In the genomic region with DNA sequence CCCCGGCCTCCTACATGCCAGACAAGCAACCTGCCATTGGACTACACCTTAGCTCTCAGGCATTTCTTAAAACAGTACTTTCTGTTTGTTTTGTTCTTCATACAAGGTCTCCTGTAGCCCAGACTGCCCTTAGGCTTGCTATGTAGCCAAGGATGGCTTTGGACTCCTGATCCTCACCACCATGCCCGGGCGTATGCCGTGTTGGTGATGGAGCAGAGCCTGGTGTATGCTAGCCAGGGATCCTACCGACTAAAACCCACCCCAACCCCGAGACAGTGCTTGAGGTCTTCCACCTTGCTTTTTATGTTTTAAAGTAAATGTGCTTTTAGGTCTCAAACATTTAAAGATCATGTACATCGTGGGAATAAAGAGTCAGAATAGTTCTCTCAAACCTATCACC, we compare ENCODE assay signal across 8 mouse cellular contexts.
DNase-seq lines count a peak whose midpoint lies in the region; ATAC-seq and TF ChIP-seq lines count a peak whose summit lies in the region.

No protein-coding gene starts in this region.

- H3K27ac ChIP-seq in forebrain, embryonic 15.5 days (replicated peaks), result no peak overlapping the region
- H3K27ac ChIP-seq in forebrain, embryonic 16.5 days (ENCODE audit: low read length), result no peak overlapping the region
- H3K27ac ChIP-seq in hindbrain, embryonic 14.5 days, result no peak overlapping the region
- no peak overlapping the region for H3K27ac ChIP-seq in hindbrain, embryonic 13.5 days
- H3K27ac ChIP-seq in lung, postnatal 0 days (ENCODE audit: low read length), result no peak overlapping the region
- H3K27ac ChIP-seq in limb, embryonic 15.5 days, result 0 out of 2 replicates have a peak overlapping the region, but pooled peaks have one; percentile 43

- no peaks in the 10 kb centered on the region for H3K27me3 ChIP-seq in forebrain, embryonic 15.5 days
- no peaks in the 10 kb centered on the region for H3K27me3 ChIP-seq in forebrain, embryonic 16.5 days (replicated peaks; ENCODE audit: control insufficient read depth, insufficient read depth, low read length)
- H3K27me3 ChIP-seq in hindbrain, embryonic 14.5 days (ENCODE audit: control insufficient read depth, insufficient read depth, low read length), result no peaks in the 10 kb centered on the region
- H3K27me3 ChIP-seq in hindbrain, embryonic 13.5 days, result no peaks in the 10 kb centered on the region
- H3K27me3 ChIP-seq in lung, postnatal 0 days (replicated peaks; ENCODE audit: insufficient read depth, low read length), result no peaks in the 10 kb centered on the region
- H3K27me3 ChIP-seq in limb, embryonic 15.5 days, result no peaks in the 10 kb centered on the region

- ATAC-seq in forebrain, embryonic 15.5 days (replicated peaks), result peak; percentile 16
- ATAC-seq in forebrain, embryonic 16.5 days, result no peak
- 0 out of 2 replicates have a peak, but pooled peaks have one; percentile 19 for ATAC-seq in hindbrain, embryonic 14.5 days (ENCODE audit: low FRiP score)
- no peak for ATAC-seq in hindbrain, embryonic 13.5 days (ENCODE audit: low FRiP score)
- ATAC-seq in lung, postnatal 0 days, result peak; percentile 4; the same call in 1 of the 2 replicates
- ATAC-seq in limb, embryonic 15.5 days (ENCODE audit: insufficient number of reproducible peaks, low FRiP score, low TSS enrichment, low read depth), result no peak

- TF ChIP-seq POLR2A in lung, adult 2 months (IDR thresholded peaks at IDR 0.05; ENCODE audit: borderline replicate concordance, extremely low read depth, low read depth, low read length), result no peak

- H3K4me3 ChIP-seq in forebrain, embryonic 15.5 days, result no peak overlapping the region
- no peak overlapping the region for H3K4me3 ChIP-seq in forebrain, embryonic 16.5 days (replicated peaks; ENCODE audit: low read length)
- no peak overlapping the region for H3K4me3 ChIP-seq in hindbrain, embryonic 14.5 days (replicated peaks; ENCODE audit: low read length)
- no peak overlapping the region for H3K4me3 ChIP-seq in hindbrain, embryonic 13.5 days
- no peak overlapping the region for H3K4me3 ChIP-seq in lung, postnatal 0 days (ENCODE audit: low read depth, low read length)
- H3K4me3 ChIP-seq in lung, adult 2 months (replicated peaks; ENCODE audit: extremely low read depth, low read depth, low read length), result no peak overlapping the region
- H3K4me3 ChIP-seq in limb, embryonic 15.5 days, result no peak overlapping the region

- no peaks in the 10 kb centered on the region for H3K36me3 ChIP-seq in forebrain, embryonic 15.5 days
- no peaks in the 10 kb centered on the region for H3K36me3 ChIP-seq in forebrain, embryonic 16.5 days (ENCODE audit: control insufficient read depth, insufficient read depth)
- no peaks in the 10 kb centered on the region for H3K36me3 ChIP-seq in hindbrain, embryonic 14.5 days (replicated peaks; ENCODE audit: control insufficient read depth, insufficient read depth)
- H3K36me3 ChIP-seq in hindbrain, embryonic 13.5 days, result no peaks in the 10 kb centered on the region
- H3K36me3 ChIP-seq in lung, postnatal 0 days (ENCODE audit: insufficient read depth, low read length), result no peaks in the 10 kb centered on the region
- no peaks in the 10 kb centered on the region for H3K36me3 ChIP-seq in limb, embryonic 15.5 days

- H3K4me2 ChIP-seq in forebrain, embryonic 15.5 days (replicated peaks), result no peak overlapping the region
- no peak overlapping the region for H3K4me2 ChIP-seq in forebrain, embryonic 16.5 days (ENCODE audit: low read length)
- no peak overlapping the region for H3K4me2 ChIP-seq in hindbrain, embryonic 14.5 days (replicated peaks)
- no peak overlapping the region for H3K4me2 ChIP-seq in hindbrain, embryonic 13.5 days
- peak overlapping the region; percentile 29 for H3K4me2 ChIP-seq in lung, postnatal 0 days (replicated peaks; ENCODE audit: low read depth, low read length)
- H3K4me2 ChIP-seq in limb, embryonic 15.5 days, result no peak overlapping the region

- intact Hi-C loops in left cerebral cortex, postnatal 36 days (cut with DNase I), result loop anchor here (2.0 to 5.0 kb wide), 4 partner anchors 148 to 303 kb away; no protein-coding TSS in a partner anchor

- no peak for TF ChIP-seq EP300 in lung, postnatal 0 days (IDR thresholded peaks at IDR 0.05)

- H3K9ac ChIP-seq in forebrain, embryonic 15.5 days (replicated peaks), result no peak overlapping the region
- H3K9ac ChIP-seq in forebrain, embryonic 16.5 days (replicated peaks; ENCODE audit: low read depth, low read length), result no peak overlapping the region
- H3K9ac ChIP-seq in hindbrain, embryonic 14.5 days, result no peak overlapping the region
- H3K9ac ChIP-seq in hindbrain, embryonic 13.5 days, result no peak overlapping the region; the same call in 1 of the 2 replicates
- H3K9ac ChIP-seq in lung, postnatal 0 days (replicated peaks; ENCODE audit: low read depth), result no peak overlapping the region
- no peak overlapping the region for H3K9ac ChIP-seq in limb, embryonic 15.5 days

- H3K4me1 ChIP-seq in forebrain, embryonic 15.5 days, result peaks cover 23% of the 10 kb centered on the region
- H3K4me1 ChIP-seq in forebrain, embryonic 16.5 days (replicated peaks; ENCODE audit: control insufficient read depth, insufficient read depth, low read length), result peaks cover 11% of the 10 kb centered on the region
- H3K4me1 ChIP-seq in hindbrain, embryonic 14.5 days (replicated peaks; ENCODE audit: control insufficient read depth, insufficient read depth, low read length), result peaks cover 9% of the 10 kb centered on the region; the same call in 1 of the 2 replicates
- H3K4me1 ChIP-seq in hindbrain, embryonic 13.5 days (replicated peaks), result peaks cover 38% of the 10 kb centered on the region
- H3K4me1 ChIP-seq in lung, postnatal 0 days (ENCODE audit: insufficient read depth, low read depth, low read length), result peaks cover 7% of the 10 kb centered on the region; the same call in 1 of the 2 replicates
- H3K4me1 ChIP-seq in lung, adult 2 months (ENCODE audit: control insufficient read depth, insufficient read depth, low read length), result no peaks in the 10 kb centered on the region
- H3K4me1 ChIP-seq in limb, embryonic 15.5 days, result peaks cover 32% of the 10 kb centered on the region

- no peaks in the 10 kb centered on the region for H3K9me3 ChIP-seq in forebrain, embryonic 15.5 days
- H3K9me3 ChIP-seq in forebrain, embryonic 16.5 days (ENCODE audit: control insufficient read depth, low read length), result no peaks in the 10 kb centered on the region
- H3K9me3 ChIP-seq in hindbrain, embryonic 14.5 days (ENCODE audit: control insufficient read depth, low read length), result no peaks in the 10 kb centered on the region
- no peaks in the 10 kb centered on the region for H3K9me3 ChIP-seq in hindbrain, embryonic 13.5 days
- H3K9me3 ChIP-seq in lung, postnatal 0 days (ENCODE audit: low read length), result no peaks in the 10 kb centered on the region
- no peaks in the 10 kb centered on the region for H3K9me3 ChIP-seq in limb, embryonic 15.5 days

- TF ChIP-seq CTCF in lung, postnatal 0 days (IDR thresholded peaks at IDR 0.05), result no peak
- TF ChIP-seq CTCF in lung, adult 2 months (IDR thresholded peaks at IDR 0.05; ENCODE audit: insufficient read depth, low read length), result no peak

- WGBS in forebrain, embryonic 15.5 days, result 89% methylated on average over 7 of the region's 7 CpGs
- WGBS in forebrain, embryonic 16.5 days, result 84% methylated on average over 7 of the region's 7 CpGs
- WGBS in hindbrain, embryonic 14.5 days, result 80% methylated on average over 7 of the region's 7 CpGs
- 88% methylated on average over 7 of the region's 7 CpGs for WGBS in hindbrain, embryonic 13.5 days
- 57% methylated on average over 7 of the region's 7 CpGs for WGBS in lung, postnatal 0 days
- 76% methylated on average over 7 of the region's 7 CpGs for WGBS in lung, adult 2 months
- 72% methylated on average over 7 of the region's 7 CpGs for WGBS in limb, embryonic 15.5 days

- DNase-seq in hindbrain, embryonic 14.5 days (ENCODE audit: low spot score), result no peak
- no peak for DNase-seq in lung, postnatal 0 days (ENCODE audit: low spot score)
- no peak for DNase-seq in lung, adult 2 months
- no peak for DNase-seq in left cerebral cortex, postnatal 36 days (ENCODE audit: low spot score in 2 of 2)

Comparison
In these comparisons a context has a peak if more than half of its experiments do, and no peak if none do; other contexts are left out.
1. ATAC-seq: peak in forebrain, embryonic 15.5 days (single experiment), hindbrain, embryonic 14.5 days (single experiment) and lung, postnatal 0 days (single experiment); none in forebrain, embryonic 16.5 days (single experiment), hindbrain, embryonic 13.5 days (single experiment) and limb, embryonic 15.5 days (single experiment).